Mouse (Mus musculus): ENCODE data around the gene Epha1.

DNA sequence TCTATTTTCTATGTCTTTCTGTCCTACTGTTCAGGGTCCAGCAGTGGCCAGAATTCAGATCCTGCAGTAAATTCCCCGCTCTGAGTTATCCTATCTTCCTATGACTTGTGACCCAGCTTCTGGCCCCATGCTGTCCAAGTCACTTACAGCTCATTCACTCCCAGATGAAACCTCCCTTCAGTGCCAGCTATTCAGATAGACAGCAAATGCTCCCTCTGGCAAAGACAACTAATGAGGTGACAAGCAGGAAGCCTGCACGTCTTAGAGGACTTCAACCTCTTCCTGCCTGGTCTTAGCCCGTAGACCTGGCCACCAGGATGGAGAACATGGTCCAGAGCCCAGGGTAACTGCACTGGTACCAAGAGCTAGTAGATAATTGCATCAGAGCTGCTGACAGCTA lies 10.1 kb downstream of the Epha1 start:
- no peak for TF ChIP-seq CTCF (IDR thresholded peaks at IDR 0.05; ENCODE audit: borderline replicate concordance, insufficient read depth, low read depth, low read length)
- no peak for TF ChIP-seq POLR2A (IDR thresholded peaks at IDR 0.05; ENCODE audit: borderline replicate concordance, insufficient read depth, low read length)

Measured in cerebellum, adult 2 months (tissue).